Mouse (Mus musculus) left cerebral cortex, postnatal 36 days (tissue): ENCODE measurements around the gene 2410004P03Rik. TPM values are rescaled to one million over a fixed set of nuclear protein-coding genes. Genes with fewer than 3 reads are reported as not detected.
"Not testable (repeated sequence)": the region's sequence is repeated elsewhere in the genome, so short reads cannot be mapped to it uniquely, and the experiment has no call there.

Source experiments
- DNase-seq, 2 experiments: peaks; one replicate each; pipeline ENCODE4 v3.0.0; 2021 to 2022; ENCODE audit warnings: low spot score in 2 of 2, mixed read lengths in 1 of 2
- intact Hi-C: fragments of 180-260 bp; cut with DNase I; formaldehyde crosslinking; loops from one replicate; pipeline ENCODE4 v1.15.1; 2025
- total RNA-seq, 2 experiments: library from RNA; stranded (reverse); gene quantifications; 2 replicates each; pipeline ENCODE4 v1.2.3; 2021

2410004P03Rik gene
- total RNA-seq, 2 experiments from 2014 or later: 0.34 to 0.89 TPM

- DNase-seq: peak; percentile 75 to 81
- intact Hi-C loops: loop anchor here (2.0 kb wide), 2 partner anchors 144 to 224 kb away; partner anchors contain the start of gene Kcnf1
Measured at GRCm38 (mm10) chr12:17032694-17033463, 21.4 kb upstream of the 2410004P03Rik start.

DNA sequence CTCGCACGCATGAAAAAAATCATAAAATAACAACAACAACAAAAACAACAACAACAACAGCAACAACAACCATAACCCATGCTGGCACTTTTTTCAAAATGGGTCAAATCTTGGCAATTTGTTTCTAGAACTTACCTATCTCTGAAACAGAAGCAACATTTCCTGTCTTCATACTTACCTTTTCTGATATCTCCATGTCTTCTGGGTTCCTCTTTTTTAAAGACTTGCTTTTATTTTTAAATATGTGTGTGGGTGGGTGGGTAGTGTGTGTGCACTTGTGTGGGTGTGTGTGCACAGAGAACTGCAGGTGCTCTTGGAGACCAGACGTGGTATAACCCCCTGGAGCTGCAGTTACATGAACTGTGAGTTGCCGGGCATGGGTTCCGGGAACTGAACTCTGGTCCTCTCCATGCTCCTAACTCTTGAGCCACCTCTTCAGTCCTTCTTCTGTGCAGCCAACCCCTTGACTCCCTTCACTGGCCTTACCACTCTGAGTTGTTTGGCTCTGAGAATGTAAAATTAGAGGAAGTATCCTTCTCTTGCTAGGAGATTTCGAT lies 13.1 kb upstream of the 2410004P03Rik start:
- DNase-seq: no peak
- intact Hi-C loops: no loop called here

DNA sequence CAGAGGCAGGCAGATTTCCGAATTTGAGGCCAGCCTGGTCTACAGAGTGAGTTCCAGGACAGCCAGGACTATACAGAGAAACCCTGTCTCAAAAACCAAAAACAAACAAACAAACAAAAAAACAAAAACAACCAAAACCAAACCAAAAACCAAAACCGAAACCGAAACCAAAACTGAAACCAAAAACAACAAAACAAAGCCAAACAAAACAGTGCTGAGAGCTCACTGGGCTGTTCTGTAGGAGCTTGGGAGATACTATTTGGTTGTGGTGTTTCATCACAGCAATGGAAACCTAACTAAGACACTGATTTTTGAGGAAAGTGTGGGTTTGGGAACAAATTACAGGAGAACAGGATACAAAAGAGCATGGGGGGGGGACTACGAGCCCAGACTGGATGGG lies 10.6 kb upstream of the 2410004P03Rik start:
- DNase-seq: no peak
- intact Hi-C loops: no loop called here

DNA sequence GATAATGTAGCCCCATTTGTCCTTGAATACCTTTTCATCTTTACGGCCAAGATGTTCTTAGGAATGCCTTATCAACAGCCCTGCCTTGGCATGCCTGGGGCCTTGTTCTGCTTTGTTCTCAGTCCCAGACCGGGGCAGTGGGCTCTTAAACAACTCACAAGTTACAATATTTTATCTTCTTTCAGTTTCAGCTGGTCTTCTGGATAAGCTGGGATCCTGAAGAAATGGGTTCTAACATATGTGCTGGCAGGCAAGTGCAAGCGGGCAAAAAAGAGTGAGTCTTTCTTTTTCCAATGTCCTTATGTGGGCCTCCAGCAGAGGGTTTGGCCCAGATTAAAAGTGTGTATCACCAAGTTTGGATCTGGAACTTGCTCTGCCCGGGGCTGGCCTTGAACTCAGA lies 9.6 kb upstream of the 2410004P03Rik start:
- intact Hi-C loops, DNase-seq: not testable (repeated sequence)

GRCm38 (mm10) chr12:17018468-17018867 lies 6.9 kb upstream of the 2410004P03Rik start:
- intact Hi-C loops: loop anchor here (2.0 to 10.0 kb wide), 2 partner anchors 238 to 304 kb away; no protein-coding TSS in a partner anchor
- peak; percentile 46 to 68 for DNase-seq

GRCm38 (mm10) chr12:17015711-17016110 lies 4.2 kb upstream of the 2410004P03Rik start:
- intact Hi-C loops: loop anchor here (10.0 kb wide), 1 partner anchor 301 kb away; no protein-coding TSS in a partner anchor

GRCm38 (mm10) chr12:17012067-17012899 lies 756 bp upstream of the 2410004P03Rik start:
- intact Hi-C loops: loop anchor here (5.0 to 10.0 kb wide), 2 partner anchors 205 to 297 kb away; no protein-coding TSS in a partner anchor
- DNase-seq: no peak

More at GRCm38 (mm10) chr12:17015711-17016110, 4.2 kb upstream of the 2410004P03Rik start:
- no peak for DNase-seq

DNA sequence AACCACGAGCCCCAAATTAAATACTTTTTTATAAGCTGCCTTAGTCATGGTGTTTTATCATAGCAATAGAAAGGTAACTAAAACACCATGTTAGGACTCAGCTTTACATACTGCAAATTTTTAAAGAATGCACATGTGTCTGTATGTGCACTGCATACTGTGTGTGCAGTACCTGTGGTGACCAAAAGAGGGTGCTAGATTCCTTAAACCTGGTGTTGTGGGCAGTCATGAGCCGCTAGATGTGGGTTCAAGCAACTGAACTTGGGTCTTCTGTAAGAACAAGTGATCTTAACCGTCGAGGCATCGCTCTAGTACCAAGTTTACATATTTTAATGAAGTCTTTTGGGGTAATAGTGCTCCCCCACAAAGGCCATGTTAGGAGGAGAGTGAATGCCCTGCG lies 2.1 kb downstream of the 2410004P03Rik start:
- intact Hi-C loops: no loop called here
- DNase-seq: no peak

GRCm38 (mm10) chr12:17001211-17001610 lies 10.3 kb downstream of the 2410004P03Rik start:
- DNase-seq: no peak
- intact Hi-C loops: no loop called here

DNA sequence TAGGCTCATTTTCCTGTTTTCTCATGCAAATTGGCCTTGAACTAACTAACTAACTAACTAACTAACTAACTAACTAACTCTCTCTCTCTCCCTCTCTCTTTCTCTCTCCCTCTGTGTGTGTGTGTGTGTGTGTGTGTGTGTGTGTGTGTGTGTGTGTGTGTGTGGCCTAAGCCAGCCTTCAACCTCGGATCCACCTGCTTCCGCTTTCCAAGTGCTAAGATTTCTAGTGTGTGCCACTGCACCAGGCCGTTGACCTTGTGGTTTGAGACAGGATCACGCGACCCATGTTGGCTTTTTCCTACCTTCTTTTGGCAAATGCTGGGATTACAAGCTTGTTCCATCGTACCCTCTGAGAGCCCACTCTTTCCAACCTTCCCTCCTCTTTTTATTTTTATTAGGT lies 10.9 kb downstream of the 2410004P03Rik start:
- intact Hi-C loops: no loop called here
- no peak for DNase-seq

DNA sequence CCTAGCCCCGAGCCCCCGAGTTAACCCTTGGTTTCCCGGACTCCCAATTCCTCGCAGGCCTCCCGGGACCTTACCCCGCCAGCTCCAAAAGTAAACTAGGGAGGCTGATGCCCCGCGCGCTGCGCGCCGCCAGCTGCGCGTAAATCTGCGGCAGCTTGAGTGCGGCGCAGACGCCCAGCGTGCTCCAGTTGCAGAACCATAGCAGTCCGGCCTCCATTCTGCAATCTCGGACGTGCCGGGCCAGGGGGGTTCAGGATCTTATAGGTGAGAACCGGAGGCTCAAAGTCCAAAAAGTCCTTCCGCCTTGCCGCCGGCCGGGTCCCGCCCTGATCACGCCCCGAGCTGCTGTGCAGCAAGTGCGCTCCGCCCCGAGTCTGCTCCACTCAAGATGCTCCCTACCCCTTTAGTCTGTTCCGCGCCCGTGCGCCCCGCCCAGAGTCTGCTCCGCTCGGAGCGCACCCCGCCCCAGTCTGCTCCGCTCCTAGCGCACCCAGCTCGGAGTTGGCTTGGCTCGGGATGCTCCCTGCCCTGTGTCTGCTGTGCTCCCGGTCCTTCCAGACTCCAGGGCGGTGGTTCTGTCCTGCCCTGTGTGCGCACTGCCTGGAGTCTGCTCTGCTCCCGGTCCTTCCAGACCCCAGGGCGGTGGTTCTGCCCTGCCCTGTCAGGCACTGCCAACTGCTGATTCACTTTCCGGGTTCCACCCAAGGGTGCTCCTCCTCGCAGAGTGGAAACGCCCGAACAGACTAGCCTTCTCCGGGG lies 11.6 kb downstream of the 2410004P03Rik start, which contains the start of gene Pqlc3:
Gene Pqlc3, minus strand, starts transcription at position 670 of the 759 bp plus-strand sequence.
- intact Hi-C loops: no loop called here
- peak; percentile 78 to 79 for DNase-seq

- intact Hi-C loops: no loop called here
- DNase-seq: no peak
Measured at GRCm38 (mm10) chr12:16999146-16999545, 12.4 kb downstream of the 2410004P03Rik start.

DNA sequence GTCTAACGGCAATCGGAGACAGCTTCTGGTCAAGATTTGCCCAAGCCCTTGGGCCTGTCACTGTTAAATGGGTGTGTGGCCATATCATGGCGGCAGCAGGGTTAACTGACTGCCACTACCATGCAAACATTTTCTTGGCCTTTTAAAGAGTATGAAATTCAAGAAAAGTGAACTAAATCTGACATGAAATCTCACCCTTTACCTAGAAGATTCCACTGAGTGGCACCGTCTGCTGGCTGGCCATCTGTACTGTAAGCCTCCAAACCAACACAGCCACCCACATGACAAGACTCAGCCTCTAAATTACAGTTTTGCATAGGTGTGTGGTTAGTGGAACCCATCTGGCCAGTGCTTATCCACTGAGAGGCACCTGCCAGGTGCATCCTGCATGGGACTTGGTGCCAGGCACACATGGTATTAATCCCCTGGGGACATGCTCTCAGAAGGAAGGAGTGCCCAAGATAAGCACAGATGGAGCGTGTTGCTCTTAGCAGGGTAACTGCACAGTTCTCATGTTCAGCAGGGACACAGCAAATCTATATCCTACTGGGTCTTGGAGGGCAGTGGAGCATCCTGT lies 14.6 kb downstream of the 2410004P03Rik start:
- intact Hi-C loops: no loop called here
- peak in 1 of 2 experiments; percentile 32 for DNase-seq

GRCm38 (mm10) chr12:16996281-16996680 lies 15.2 kb downstream of the 2410004P03Rik start:
- intact Hi-C loops: no loop called here

GRCm38 (mm10) chr12:16994291-16994690 lies 17.2 kb downstream of the 2410004P03Rik start:
- intact Hi-C loops: no loop called here

More at GRCm38 (mm10) chr12:16996281-16996680, 15.2 kb downstream of the 2410004P03Rik start:
- no peak for DNase-seq

DNA sequence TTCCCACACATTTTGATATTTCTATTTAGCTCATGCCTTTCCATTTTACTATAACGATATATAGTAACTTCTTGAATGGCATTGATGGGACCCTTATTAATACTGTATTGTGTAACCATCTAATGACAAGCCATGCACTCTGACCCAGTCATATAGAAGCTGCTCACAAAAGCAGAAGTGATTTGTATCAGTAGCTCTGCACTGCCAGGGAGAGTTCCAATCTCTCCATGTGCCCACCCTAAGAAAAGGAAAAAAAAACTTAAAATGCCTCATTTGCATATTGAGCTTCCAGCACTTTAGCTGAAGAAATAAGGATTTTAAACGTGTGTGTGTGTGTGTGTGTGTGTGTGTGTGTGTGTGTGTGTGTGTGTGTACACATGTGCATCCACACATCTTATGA lies 19.2 kb downstream of the 2410004P03Rik start:
- intact Hi-C loops: no loop called here
- DNase-seq: no peak

More at GRCm38 (mm10) chr12:16994291-16994690, 17.2 kb downstream of the 2410004P03Rik start:
- no peak for DNase-seq

DNA sequence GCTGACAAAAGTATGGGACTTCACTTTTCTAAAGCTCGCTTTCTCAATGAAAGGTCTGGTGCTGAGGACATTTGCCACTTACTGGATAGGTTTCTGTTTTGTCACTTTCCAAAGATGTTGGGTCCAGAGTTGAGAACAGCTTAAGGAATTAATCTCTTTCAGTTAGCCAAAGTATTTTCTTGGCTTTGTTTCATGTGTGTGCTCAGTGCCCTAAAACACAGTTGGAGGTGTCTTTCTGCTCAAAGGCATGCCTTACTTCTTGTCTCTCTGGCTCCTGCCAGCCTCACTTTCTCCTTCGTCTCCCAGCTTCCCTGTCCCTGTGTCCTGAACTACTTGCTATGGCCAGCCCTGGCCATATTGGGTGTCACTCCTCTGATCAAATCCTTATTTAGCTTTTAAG lies 20.2 kb downstream of the 2410004P03Rik start:
- intact Hi-C loops: no loop called here
- no peak for DNase-seq

- intact Hi-C loops: no loop called here
Measured at GRCm38 (mm10) chr12:16985778-16986177, 25.7 kb downstream of the 2410004P03Rik start.

DNA sequence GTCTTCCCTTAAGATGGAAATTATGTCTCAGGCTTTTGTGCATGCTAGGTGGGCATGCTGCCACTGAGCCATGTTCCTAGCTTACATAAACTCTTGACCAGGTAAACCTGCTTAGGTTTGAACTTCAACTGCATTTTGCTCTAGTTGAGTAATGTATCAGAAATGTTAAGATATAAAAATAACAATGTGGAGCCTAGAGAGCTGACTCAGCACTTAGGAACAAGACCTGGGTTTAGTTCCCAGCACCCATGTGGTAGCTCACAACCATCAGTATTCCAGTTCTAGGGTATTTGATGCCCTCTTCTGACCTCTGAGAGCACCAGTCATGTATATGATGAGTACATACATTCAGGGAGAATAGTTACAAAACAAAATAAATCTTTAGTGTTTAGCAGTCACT lies 34.4 kb downstream of the 2410004P03Rik start:
- intact Hi-C loops: no loop called here

More at GRCm38 (mm10) chr12:16985778-16986177, 25.7 kb downstream of the 2410004P03Rik start:
- no peak for DNase-seq

More for the DNA sequence above, 34.4 kb downstream of the 2410004P03Rik start:
- DNase-seq: no peak
